Mouse (Mus musculus) hindbrain, embryonic 16.5 days (tissue): Measurements from ENCODE around the gene Tmem150c. TPM values are rescaled to one million over a fixed set of nuclear protein-coding genes. Genes with fewer than 3 reads are reported as not detected.

ENCODE experiments used
- ATAC-seq: fragments of 200-750 bp; cut with Nextera tagmentation; 2 replicates; pipeline ENCODE4 v1.8.0; 2017; ENCODE audit warnings: moderate TSS enrichment, moderate library complexity
- H3K27ac ChIP-seq: fragments of 300-500 bp; sonication (generic); 2 replicates; pipeline ENCODE4 v1.5.1; 2014; ENCODE audit warnings: low read depth, mild to moderate bottlenecking, control low read depth, low read length, moderate library complexity
- H3K27me3 ChIP-seq: fragments of 300-500 bp; sonication (generic); replicated peaks from 2 replicates; pipeline ENCODE4 v1.6.1; 2014; ENCODE audit warnings: low read length; ENCODE audit not compliant: control insufficient read depth, insufficient read depth
- H3K36me3 ChIP-seq: fragments of 300-500 bp; sonication (generic); 2 replicates; pipeline ENCODE4 v1.6.1; 2014; ENCODE audit warnings: mild to moderate bottlenecking, low read length, moderate library complexity, mixed read lengths; ENCODE audit not compliant: control insufficient read depth, insufficient read depth
- H3K4me1 ChIP-seq: fragments of 300-500 bp; sonication (generic); 2 replicates; pipeline ENCODE4 v1.6.1; 2014; ENCODE audit warnings: low read depth, low read length; ENCODE audit not compliant: control insufficient read depth, insufficient read depth
- H3K4me2 ChIP-seq: fragments of 300-500 bp; sonication (generic); 2 replicates; pipeline ENCODE4 v1.6.1; 2014; ENCODE audit warnings: mild to moderate bottlenecking, low read length, control low read depth, moderate library complexity
- H3K4me3 ChIP-seq: fragments of 300-500 bp; sonication (generic); 2 replicates; pipeline ENCODE4 v1.5.1; 2014; ENCODE audit warnings: mild to moderate bottlenecking, low read length, control low read depth, moderate library complexity
- H3K9ac ChIP-seq: fragments of 300-500 bp; sonication (generic); 2 replicates; pipeline ENCODE4 v1.6.1; 2014; ENCODE audit warnings: low read depth, mild to moderate bottlenecking, control low read depth, low read length, moderate library complexity
- H3K9me3 ChIP-seq: fragments of 300-500 bp; sonication (generic); 2 replicates; pipeline ENCODE4 v1.6.1; 2014; ENCODE audit warnings: mild to moderate bottlenecking, low read length, moderate library complexity; ENCODE audit not compliant: control insufficient read depth
- WGBS: fragments of 180-500 bp; shearing (Covaris S2); extraction: QIAGEN DNeasy Blood & Tissue Kit; methylation state at CpG from one replicate; pipeline ENCODE4 v1.1.7; 2014; 5-methylcytosine and 5-hydroxymethylcytosine counted together
- polyA plus RNA-seq: library from polyadenylated mRNA; unstranded; fragments of >200 nt; fragmentation: Nextera tagmentation; extraction: Ambion mirVana; gene quantifications from 2 replicates; pipeline ENCODE4 v1.2.1, GENCODE M21; 2015

Tmem150c gene
- polyA plus RNA-seq, 1 experiment from 2014 or later: 37.2 TPM

GRCm38 (mm10) chr5:100054807-100055547, 104.6 kb downstream of the Tmem150c start:
- no peak overlapping the region for H3K27ac ChIP-seq

GRCm38 (mm10) chr5:100052728-100053127, 106.9 kb downstream of the Tmem150c start:
- Histone ChIP-seq H3K36me3 (no peaks in the 10 kb centered on the region), H3K27me3 (no peaks in the 10 kb centered on the region), H3K27ac (no peak overlapping the region), H3K4me2 (no peak overlapping the region), H3K9me3 (no peaks in the 10 kb centered on the region), H3K9ac (no peak overlapping the region), H3K4me1 (peaks cover 15% of the 10 kb centered on the region), H3K4me3 (no peak overlapping the region)
- ATAC-seq: no peak
- 92% methylated on average over 7 of the region's 7 CpGs for WGBS

More at GRCm38 (mm10) chr5:100054807-100055547, 104.6 kb downstream of the Tmem150c start:
- no peak overlapping the region for H3K4me2 ChIP-seq
- no peak overlapping the region for H3K4me3 ChIP-seq
- peaks cover 12% of the 10 kb centered on the region for H3K4me1 ChIP-seq
- no peak for ATAC-seq
- peaks cover 4% of the 10 kb centered on the region for H3K36me3 ChIP-seq
- no peaks in the 10 kb centered on the region for H3K27me3 ChIP-seq
- no peaks in the 10 kb centered on the region for H3K9me3 ChIP-seq
- no peak overlapping the region for H3K9ac ChIP-seq
- 85% methylated on average over 11 of the region's 11 CpGs for WGBS

GRCm38 (mm10) chr5:100049904-100050303, 109.7 kb downstream of the Tmem150c start:
- Histone ChIP-seq H3K4me3 (no peak overlapping the region), H3K27me3 (no peaks in the 10 kb centered on the region), H3K27ac (no peak overlapping the region), H3K4me1 (peaks cover 18% of the 10 kb centered on the region), H3K9me3 (no peaks in the 10 kb centered on the region), H3K36me3 (no peaks in the 10 kb centered on the region), H3K9ac (no peak overlapping the region), H3K4me2 (no peak overlapping the region)
- no peak for ATAC-seq
- 99% methylated on average over 3 of the region's 3 CpGs for WGBS

- 41% methylated on average over 7 of the region's 7 CpGs for WGBS
- peak; percentile 63; the same call in 1 of the 2 replicates for ATAC-seq
- no peak overlapping the region for H3K27ac ChIP-seq
These were observed 111.7 kb downstream of the Tmem150c start for GRCm38 (mm10) chr5:100047871-100048270.

GRCm38 (mm10) chr5:100047143-100047640, 112.4 kb downstream of the Tmem150c start:
- Histone ChIP-seq H3K9me3 (no peaks in the 10 kb centered on the region), H3K27me3 (no peaks in the 10 kb centered on the region), H3K4me2 (no peak overlapping the region), H3K36me3 (no peaks in the 10 kb centered on the region), H3K4me1 (peaks cover 17% of the 10 kb centered on the region), H3K4me3 (no peak overlapping the region), H3K9ac (no peak overlapping the region), H3K27ac (no peak overlapping the region)
- WGBS: 64% methylated on average over 8 of the region's 8 CpGs
- ATAC-seq: no peak

More at GRCm38 (mm10) chr5:100047871-100048270, 111.7 kb downstream of the Tmem150c start:
- Histone ChIP-seq H3K4me2 (no peak overlapping the region), H3K9ac (no peak overlapping the region), H3K36me3 (no peaks in the 10 kb centered on the region), H3K27me3 (no peaks in the 10 kb centered on the region), H3K4me3 (no peak overlapping the region), H3K9me3 (no peaks in the 10 kb centered on the region), H3K4me1 (peaks cover 17% of the 10 kb centered on the region)

GRCm38 (mm10) chr5:100046096-100046495, 113.5 kb downstream of the Tmem150c start:
- 77% methylated on average over 3 of the region's 3 CpGs for WGBS
- ATAC-seq: no peak
- H3K4me1 ChIP-seq: peaks cover 22% of the 10 kb centered on the region

GRCm38 (mm10) chr5:100044621-100045020, 115.0 kb downstream of the Tmem150c start:
- Histone ChIP-seq H3K27ac (no peak overlapping the region), H3K4me1 (peaks cover 27% of the 10 kb centered on the region), H3K4me2 (no peak overlapping the region), H3K36me3 (no peaks in the 10 kb centered on the region), H3K9ac (no peak overlapping the region), H3K27me3 (no peaks in the 10 kb centered on the region), H3K4me3 (no peak overlapping the region), H3K9me3 (no peaks in the 10 kb centered on the region)
- WGBS: 76% methylated on average over 5 of the region's 5 CpGs
- ATAC-seq: no peak

More at GRCm38 (mm10) chr5:100046096-100046495, 113.5 kb downstream of the Tmem150c start:
- Histone ChIP-seq H3K27ac (no peak overlapping the region), H3K27me3 (no peaks in the 10 kb centered on the region), H3K9ac (no peak overlapping the region), H3K36me3 (no peaks in the 10 kb centered on the region), H3K4me2 (no peak overlapping the region), H3K9me3 (no peaks in the 10 kb centered on the region), H3K4me3 (no peak overlapping the region)

- H3K4me1 ChIP-seq: peaks cover 27% of the 10 kb centered on the region
- H3K9me3 ChIP-seq: no peaks in the 10 kb centered on the region
- WGBS: 78% methylated on average over 4 of the region's 4 CpGs
- H3K27ac ChIP-seq: no peak overlapping the region
- no peaks in the 10 kb centered on the region for H3K27me3 ChIP-seq
- no peaks in the 10 kb centered on the region for H3K36me3 ChIP-seq
- no peak for ATAC-seq
- no peak overlapping the region; the same call in 1 of the 2 replicates for H3K9ac ChIP-seq
- no peak overlapping the region for H3K4me3 ChIP-seq
- no peak overlapping the region for H3K4me2 ChIP-seq
These were observed 115.6 kb downstream of the Tmem150c start for GRCm38 (mm10) chr5:100044030-100044429.

GRCm38 (mm10) chr5:100043361-100043760, 116.2 kb downstream of the Tmem150c start:
- H3K4me2 ChIP-seq: no peak overlapping the region
- H3K36me3 ChIP-seq: no peaks in the 10 kb centered on the region
- H3K9me3 ChIP-seq: no peaks in the 10 kb centered on the region
- no peak overlapping the region for H3K4me3 ChIP-seq
- H3K27me3 ChIP-seq: no peaks in the 10 kb centered on the region
- 65% methylated on average over 5 of the region's 5 CpGs for WGBS
- peaks cover 24% of the 10 kb centered on the region for H3K4me1 ChIP-seq
- ATAC-seq: no peak
- no peak overlapping the region for H3K27ac ChIP-seq
- H3K9ac ChIP-seq: no peak overlapping the region; the same call in 1 of the 2 replicates
